Mouse (Mus musculus): ENCODE data around the gene Mrtfb.

The Mrtfb gene

GRCm38 (mm10) chr16:13351268-13351667 is 95.0 kb downstream of the Mrtfb start:
- no peak for ATAC-seq (ENCODE audit: low TSS enrichment)

GRCm38 (mm10) chr16:13353927-13354326 is 97.6 kb downstream of the Mrtfb start:
- no peak for ATAC-seq (ENCODE audit: low TSS enrichment)

GRCm38 (mm10) chr16:13354431-13354830 is 98.2 kb downstream of the Mrtfb start:
- no peak for ATAC-seq (ENCODE audit: low TSS enrichment)

- ATAC-seq (ENCODE audit: low TSS enrichment) = peak; percentile 83
Measured at GRCm38 (mm10) chr16:13357806-13358679, 101.8 kb downstream of the Mrtfb start.

GRCm38 (mm10) chr16:13358741-13359140 is 102.5 kb downstream of the Mrtfb start:
- ATAC-seq (ENCODE audit: low TSS enrichment) = no peak

GRCm38 (mm10) chr16:13359405-13359858 is 103.2 kb downstream of the Mrtfb start:
- ATAC-seq (ENCODE audit: low TSS enrichment) = 0 out of 2 replicates have a peak, but pooled peaks have one; percentile 6

GRCm38 (mm10) chr16:13360208-13360607 is 103.9 kb downstream of the Mrtfb start:
- no peak for ATAC-seq (ENCODE audit: low TSS enrichment)

GRCm38 (mm10) chr16:13360835-13361234 is 104.6 kb downstream of the Mrtfb start:
- ATAC-seq (ENCODE audit: low TSS enrichment) = no peak

- no peak for ATAC-seq (ENCODE audit: low TSS enrichment)
Measured at GRCm38 (mm10) chr16:13363141-13363540, 106.9 kb downstream of the Mrtfb start.

- ATAC-seq (ENCODE audit: low TSS enrichment) = no peak
Measured at GRCm38 (mm10) chr16:13364145-13364544, 107.9 kb downstream of the Mrtfb start.

- ATAC-seq (ENCODE audit: low TSS enrichment) = no peak
Measured at GRCm38 (mm10) chr16:13366256-13366655, 110.0 kb downstream of the Mrtfb start.

- peak; percentile 72 for ATAC-seq (ENCODE audit: low TSS enrichment)
Measured at GRCm38 (mm10) chr16:13366802-13367465, 110.7 kb downstream of the Mrtfb start.

GRCm38 (mm10) chr16:13367466-13367856 is 111.2 kb downstream of the Mrtfb start:
- no peak for ATAC-seq (ENCODE audit: low TSS enrichment)

- ATAC-seq (ENCODE audit: low TSS enrichment) = no peak
Measured at GRCm38 (mm10) chr16:13368645-13369044, 112.4 kb downstream of the Mrtfb start.

- ATAC-seq (ENCODE audit: low TSS enrichment) = peak; percentile 67
Measured at GRCm38 (mm10) chr16:13371740-13372287, 115.5 kb downstream of the Mrtfb start.

- no peak for ATAC-seq (ENCODE audit: low TSS enrichment)
Measured at GRCm38 (mm10) chr16:13372899-13373533, 116.7 kb downstream of the Mrtfb start.

GRCm38 (mm10) chr16:13376947-13377486 is 120.7 kb downstream of the Mrtfb start:
- no peak for ATAC-seq (ENCODE audit: low TSS enrichment)

GRCm38 (mm10) chr16:13378157-13378556 is 121.9 kb downstream of the Mrtfb start:
- no peak for ATAC-seq (ENCODE audit: low TSS enrichment)

- ATAC-seq (ENCODE audit: low TSS enrichment) = no peak
Measured at GRCm38 (mm10) chr16:13379865-13380264, 123.6 kb downstream of the Mrtfb start.

- no peak for ATAC-seq (ENCODE audit: low TSS enrichment)
Measured at GRCm38 (mm10) chr16:13381771-13382170, 125.5 kb downstream of the Mrtfb start.

- ATAC-seq (ENCODE audit: low TSS enrichment) = no peak
Measured at GRCm38 (mm10) chr16:13387306-13387705, 131.0 kb downstream of the Mrtfb start.

- ATAC-seq (ENCODE audit: low TSS enrichment) = no peak
Measured at GRCm38 (mm10) chr16:13400375-13400774, 144.1 kb downstream of the Mrtfb start.
